Mouse (Mus musculus): ENCODE results near the gene Epop. TPM values are rescaled to one million over a fixed set of nuclear protein-coding genes. Genes with fewer than 3 reads are reported as not detected.

Epop gene
- polyA plus RNA-seq, 1 experiment from 2014 or later: 4.1 TPM

DNA sequence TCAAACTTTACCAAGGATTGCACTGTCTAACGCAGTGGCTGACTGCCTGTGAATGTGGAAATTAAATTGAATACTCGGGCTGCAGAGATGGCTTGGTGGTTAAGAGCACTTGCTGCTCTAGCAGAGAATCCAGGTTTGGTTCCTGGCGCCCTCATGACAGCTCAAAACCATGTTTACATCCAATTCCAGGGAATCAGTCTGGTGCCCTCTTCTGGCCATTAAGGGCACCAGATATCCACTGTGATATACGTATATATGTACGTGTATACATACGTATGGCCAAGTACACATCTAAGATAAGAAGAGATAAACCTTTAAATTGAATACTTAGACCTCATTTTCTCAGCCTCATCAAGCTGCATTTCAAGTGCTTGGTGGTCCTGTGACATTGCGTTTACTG lies 36.7 kb upstream of the Epop start:
- Histone ChIP-seq H3K27ac (replicated peaks) (no peak overlapping the region), H3K9ac (no peak overlapping the region), H3K4me3 (no peak overlapping the region), H3K9me3 (no peaks in the 10 kb centered on the region), H3K4me1 (replicated peaks) (peaks cover 56% of the 10 kb centered on the region), H3K4me2 (no peak overlapping the region), H3K36me3 (peaks cover 60% of the 10 kb centered on the region), H3K27me3 (peaks cover 14% of the 10 kb centered on the region)
- no peak for ATAC-seq (ENCODE audit: low read depth)
- 90% methylated on average over 7 of the region's 7 CpGs for WGBS

- H3K27ac ChIP-seq (replicated peaks): no peak overlapping the region
- H3K9ac ChIP-seq: no peak overlapping the region
- H3K9me3 ChIP-seq: no peaks in the 10 kb centered on the region
- peak overlapping the region; percentile 92; the same call in 1 of the 2 replicates for H3K4me3 ChIP-seq
- WGBS: 88% methylated on average over 13 of the region's 13 CpGs
- peak overlapping the region; percentile 83 for H3K4me2 ChIP-seq
- peaks cover 64% of the 10 kb centered on the region for H3K4me1 ChIP-seq (replicated peaks)
- no peak for ATAC-seq (ENCODE audit: low read depth)
- peaks cover 53% of the 10 kb centered on the region for H3K36me3 ChIP-seq
- peaks cover 21% of the 10 kb centered on the region for H3K27me3 ChIP-seq
Measured at GRCm38 (mm10) chr11:97665431-97665830, 35.9 kb upstream of the Epop start.

DNA sequence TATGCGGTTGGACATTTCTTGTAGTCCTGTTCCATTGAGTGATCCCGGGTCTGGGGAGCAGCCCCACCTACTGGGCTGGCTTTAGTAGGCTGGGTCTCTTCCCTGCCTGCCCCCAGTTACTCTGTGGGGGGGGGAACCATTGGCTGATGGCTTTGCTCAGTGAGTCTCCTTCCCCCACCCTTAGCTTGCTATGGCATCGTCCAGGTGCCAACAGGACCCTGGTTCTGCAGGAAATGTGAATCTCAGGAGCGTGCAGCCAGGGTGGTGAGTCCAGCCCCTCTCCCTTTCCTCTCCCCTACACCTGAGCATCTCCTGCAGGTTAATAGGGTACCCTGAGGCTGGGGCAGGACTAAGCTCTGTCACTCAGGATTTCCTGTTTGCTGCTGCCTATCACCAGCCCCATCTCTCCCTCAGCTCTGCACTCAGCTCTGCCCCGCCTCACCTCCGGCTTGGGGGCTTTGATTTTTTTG lies 35.3 kb upstream of the Epop start:
- Histone ChIP-seq H3K4me1 (replicated peaks) (peaks cover 61% of the 10 kb centered on the region), H3K4me3 (peak overlapping the region; percentile 92), H3K9me3 (no peaks in the 10 kb centered on the region), H3K36me3 (peaks cover 46% of the 10 kb centered on the region), H3K9ac (peak overlapping the region; percentile 93), H3K4me2 (peak overlapping the region; percentile 83), H3K27me3 (peaks cover 21% of the 10 kb centered on the region), H3K27ac (replicated peaks) (no peak overlapping the region)
- ATAC-seq (ENCODE audit: low read depth): no peak
- 36% methylated on average over 6 of the region's 6 CpGs for WGBS

DNA sequence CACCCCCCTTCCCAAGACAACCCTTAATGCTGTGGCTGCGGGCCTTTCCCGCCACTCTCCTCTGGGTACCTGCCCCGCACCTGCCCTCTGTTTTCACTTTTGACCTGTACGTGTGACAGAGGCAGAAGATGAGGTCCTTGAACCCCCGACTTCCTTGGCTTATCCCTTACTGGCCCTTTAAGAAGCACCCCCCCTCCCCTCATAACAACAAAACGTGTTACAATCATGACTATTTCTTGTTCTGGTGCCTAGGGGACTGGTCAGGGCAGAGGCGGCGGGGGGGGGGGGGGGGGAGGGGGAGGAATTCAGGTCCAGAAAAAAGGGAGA lies 34.8 kb upstream of the Epop start:
- ATAC-seq (ENCODE audit: low read depth): no peak
- 1% methylated on average over 7 of the region's 8 CpGs for WGBS
- H3K4me1 ChIP-seq (replicated peaks): peaks cover 61% of the 10 kb centered on the region

GRCm38 (mm10) chr11:97663528-97664338 lies 34.2 kb upstream of the Epop start:
- H3K4me1 ChIP-seq (replicated peaks): peaks cover 61% of the 10 kb centered on the region
- H3K4me2 ChIP-seq: peak overlapping the region; percentile 83

More for the DNA sequence above, 34.8 kb upstream of the Epop start:
- peaks cover 41% of the 10 kb centered on the region for H3K36me3 ChIP-seq
- peak overlapping the region; percentile 93 for H3K9ac ChIP-seq
- H3K9me3 ChIP-seq: no peaks in the 10 kb centered on the region
- peak overlapping the region; percentile 92 for H3K4me3 ChIP-seq
- H3K27me3 ChIP-seq: peaks cover 21% of the 10 kb centered on the region
- peak overlapping the region; percentile 88; the same call in 1 of the 2 replicates for H3K27ac ChIP-seq (replicated peaks)
- peak overlapping the region; percentile 83 for H3K4me2 ChIP-seq

GRCm38 (mm10) chr11:97662893-97663527 lies 33.5 kb upstream of the Epop start, which contains the start of gene Mllt6:
Mllt6 (plus strand) TSS chr11:97663414.
- H3K36me3 ChIP-seq: peaks cover 28% of the 10 kb centered on the region
- peak within 1 kb of the TSS; percentile 92 for H3K4me3 ChIP-seq
- no peaks in the 10 kb centered on the region for H3K9me3 ChIP-seq
- peaks cover 21% of the 10 kb centered on the region for H3K27me3 ChIP-seq
- WGBS: under 1% methylated on average over 44 of the region's 76 CpGs
- H3K27ac ChIP-seq (replicated peaks): peak within 1 kb of the TSS; percentile 88
- H3K4me1 ChIP-seq (replicated peaks): peaks cover 56% of the 10 kb centered on the region
- peak within 1 kb of the TSS; percentile 83 for H3K4me2 ChIP-seq
- ATAC-seq (ENCODE audit: low read depth): peak; percentile 70
- H3K9ac ChIP-seq: peak within 1 kb of the TSS; percentile 93

More at GRCm38 (mm10) chr11:97663528-97664338, 34.2 kb upstream of the Epop start:
- peaks cover 21% of the 10 kb centered on the region for H3K27me3 ChIP-seq
- peak overlapping the region; percentile 88 for H3K27ac ChIP-seq (replicated peaks)
- H3K4me3 ChIP-seq: peak overlapping the region; percentile 92
- no peaks in the 10 kb centered on the region for H3K9me3 ChIP-seq
- peak; percentile 55; the same call in 1 of the 2 replicates for ATAC-seq (ENCODE audit: low read depth)
- under 1% methylated on average over 27 of the region's 57 CpGs for WGBS
- peaks cover 36% of the 10 kb centered on the region for H3K36me3 ChIP-seq
- peak overlapping the region; percentile 93 for H3K9ac ChIP-seq

GRCm38 (mm10) chr11:97662207-97662892 lies 32.8 kb upstream of the Epop start:
- Histone ChIP-seq H3K36me3 (peaks cover 22% of the 10 kb centered on the region), H3K4me3 (peak overlapping the region; percentile 92), H3K9me3 (no peaks in the 10 kb centered on the region), H3K4me2 (peak overlapping the region; percentile 83), H3K27me3 (peaks cover 21% of the 10 kb centered on the region), H3K4me1 (replicated peaks) (peaks cover 56% of the 10 kb centered on the region), H3K9ac (peak overlapping the region; percentile 93), H3K27ac (replicated peaks) (peak overlapping the region; percentile 88; the same call in 1 of the 2 replicates)
- 2% methylated on average over 21 of the region's 21 CpGs for WGBS
- ATAC-seq (ENCODE audit: low read depth): no peak

GRCm38 (mm10) chr11:97661648-97662133 lies 32.2 kb upstream of the Epop start:
- Histone ChIP-seq H3K27me3 (peaks cover 21% of the 10 kb centered on the region), H3K4me2 (peak overlapping the region; percentile 83), H3K9ac (peak overlapping the region; percentile 31; the same call in 1 of the 2 replicates), H3K27ac (replicated peaks) (no peak overlapping the region), H3K4me3 (peak overlapping the region; percentile 92), H3K4me1 (replicated peaks) (peaks cover 56% of the 10 kb centered on the region), H3K9me3 (no peaks in the 10 kb centered on the region), H3K36me3 (peaks cover 15% of the 10 kb centered on the region)
- under 1% methylated on average over 18 of the region's 20 CpGs for WGBS
- ATAC-seq (ENCODE audit: low read depth): no peak

- Histone ChIP-seq H3K36me3 (peaks cover 8% of the 10 kb centered on the region), H3K9me3 (no peaks in the 10 kb centered on the region), H3K9ac (peak overlapping the region; percentile 89), H3K4me3 (peak overlapping the region; percentile 92), H3K27me3 (peaks cover 21% of the 10 kb centered on the region), H3K4me1 (replicated peaks) (peaks cover 56% of the 10 kb centered on the region), H3K4me2 (peak overlapping the region; percentile 83), H3K27ac (replicated peaks) (no peak overlapping the region; the same call in 1 of the 2 replicates)
- 1% methylated on average over 27 of the region's 27 CpGs for WGBS
- ATAC-seq (ENCODE audit: low read depth): no peak
Measured at GRCm38 (mm10) chr11:97660734-97661647, 31.5 kb upstream of the Epop start.

DNA sequence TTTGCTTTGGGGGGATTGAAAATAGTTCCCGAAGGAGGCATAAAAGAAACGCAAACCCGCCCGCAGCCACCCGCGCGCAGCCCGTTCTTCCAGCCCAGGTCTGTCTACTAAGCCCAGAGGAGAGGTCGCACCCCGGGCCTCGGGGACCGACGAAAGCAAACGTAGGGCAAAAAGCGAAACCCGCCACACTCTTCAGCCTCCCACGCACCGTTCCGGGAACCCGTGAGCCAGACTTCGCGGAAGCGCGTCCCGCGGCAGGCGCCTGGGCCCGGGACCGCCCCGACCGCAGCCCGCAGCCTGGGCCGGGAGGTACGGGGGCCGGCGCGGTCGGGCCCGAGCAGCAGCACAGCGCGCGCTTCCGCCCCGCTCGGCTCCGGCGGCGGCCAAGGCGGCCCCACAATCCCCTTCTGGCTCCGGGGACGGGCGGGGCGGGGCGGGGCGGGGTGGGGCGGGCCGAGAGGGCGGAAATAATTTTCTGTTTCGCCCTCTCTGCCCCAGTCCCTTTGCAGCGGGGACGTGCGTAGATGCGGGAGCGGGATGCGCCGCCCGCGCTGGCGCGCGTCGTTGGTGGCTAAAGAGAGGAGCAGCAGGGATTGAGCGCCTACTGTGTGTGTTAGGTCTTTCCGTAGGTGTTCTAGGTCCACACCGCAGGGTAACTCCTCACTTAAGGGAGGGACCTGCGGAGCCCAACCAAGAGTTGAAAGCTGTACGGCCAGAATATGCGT lies 30.6 kb upstream of the Epop start:
- no peaks in the 10 kb centered on the region for H3K9me3 ChIP-seq
- peak; percentile 89 for ATAC-seq (ENCODE audit: low read depth)
- WGBS: under 1% methylated on average over 75 of the region's 78 CpGs
- H3K4me3 ChIP-seq: peak overlapping the region; percentile 70
- H3K9ac ChIP-seq: peak overlapping the region; percentile 89
- peak overlapping the region; percentile 81 for H3K27ac ChIP-seq (replicated peaks)
- H3K36me3 ChIP-seq: no peaks in the 10 kb centered on the region
- H3K27me3 ChIP-seq: peaks cover 21% of the 10 kb centered on the region
- H3K4me2 ChIP-seq: peak overlapping the region; percentile 81
- H3K4me1 ChIP-seq (replicated peaks): peaks cover 49% of the 10 kb centered on the region
